Mouse (Mus musculus): ENCODE data around the gene Sorbs2.

The Sorbs2 gene

DNA sequence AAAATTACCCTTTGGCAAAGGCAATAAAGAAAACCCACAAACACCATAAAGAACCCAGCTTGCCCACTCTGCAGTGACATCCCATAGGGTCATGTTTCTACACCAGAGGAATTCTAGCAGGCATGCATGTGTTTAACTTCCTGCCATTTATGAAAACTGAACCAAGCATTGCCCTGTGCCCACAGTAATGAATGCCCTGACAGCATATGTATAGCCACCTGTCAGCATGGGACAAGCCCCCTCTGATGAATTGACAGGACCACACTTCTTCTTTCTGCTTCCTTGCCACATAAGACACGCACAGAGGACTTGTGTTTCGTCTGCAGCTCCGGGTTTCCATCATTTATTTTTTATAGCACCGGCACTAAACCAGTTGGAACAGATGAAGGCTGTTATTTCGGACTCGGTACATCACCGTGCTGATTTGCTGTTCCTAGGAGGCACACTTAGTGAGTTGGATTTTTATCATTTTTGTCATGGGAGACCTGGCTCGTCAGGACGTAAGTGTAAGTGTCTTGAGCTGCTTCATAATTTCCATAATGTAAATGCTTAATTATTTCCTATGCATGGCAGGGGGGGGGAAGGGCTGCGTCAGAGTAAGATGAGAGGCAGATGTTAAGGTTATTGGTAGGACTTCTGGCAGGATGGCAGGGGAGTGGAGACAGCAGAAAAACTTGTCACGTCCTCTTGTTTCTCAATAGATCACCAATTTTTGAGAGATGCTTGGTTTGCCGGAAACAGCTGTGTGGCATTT is 180.5 kb downstream of the Sorbs2 start:
- DNase-seq = no peak

DNA sequence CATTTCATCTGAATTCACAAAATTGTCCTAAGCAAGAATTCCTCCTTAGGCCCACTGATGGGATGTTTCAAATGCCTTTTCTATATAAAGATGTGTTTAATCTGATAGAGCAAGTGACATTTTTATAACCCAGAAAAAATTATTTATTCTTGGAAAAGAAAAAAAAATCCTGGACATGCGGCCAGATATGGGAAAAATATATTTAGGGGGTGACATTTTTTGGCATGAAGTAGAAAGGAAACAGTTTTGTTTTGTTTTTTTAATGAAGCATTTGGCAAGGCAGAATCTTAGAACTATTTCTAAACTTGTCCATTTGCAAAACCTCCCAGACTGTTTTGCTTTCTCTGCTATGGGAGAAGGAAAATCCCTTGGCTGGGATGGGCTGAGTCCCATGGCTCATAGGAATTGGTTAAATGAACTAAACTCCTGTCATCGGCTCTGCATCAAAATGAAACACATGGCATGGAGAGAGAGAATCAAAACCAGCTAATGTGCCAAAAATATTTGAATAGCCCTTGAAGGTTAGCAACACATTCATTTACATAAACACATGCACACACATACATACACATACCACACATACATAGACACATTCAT is 182.1 kb downstream of the Sorbs2 start:
- peak; percentile 43 for DNase-seq

DNA sequence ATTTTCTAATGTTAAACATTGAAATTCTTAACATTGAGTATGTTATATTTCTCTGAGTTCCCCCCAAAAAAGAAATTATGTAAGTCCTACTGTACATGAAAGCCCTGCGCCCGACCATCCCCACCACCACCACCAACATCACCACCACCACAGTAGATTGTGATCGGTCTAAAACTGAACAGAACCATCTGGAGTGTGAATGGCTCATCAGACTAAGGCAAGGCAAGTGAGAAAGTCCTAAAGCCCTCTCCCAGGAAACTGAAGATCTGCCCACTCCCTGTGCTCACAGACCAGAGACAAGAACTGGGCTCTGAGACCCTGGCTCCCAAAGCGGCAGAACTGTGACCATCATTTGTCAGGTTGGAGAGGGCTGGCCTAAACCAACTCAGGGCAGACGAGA is 192.5 kb downstream of the Sorbs2 start:
- no peak for DNase-seq

DNA sequence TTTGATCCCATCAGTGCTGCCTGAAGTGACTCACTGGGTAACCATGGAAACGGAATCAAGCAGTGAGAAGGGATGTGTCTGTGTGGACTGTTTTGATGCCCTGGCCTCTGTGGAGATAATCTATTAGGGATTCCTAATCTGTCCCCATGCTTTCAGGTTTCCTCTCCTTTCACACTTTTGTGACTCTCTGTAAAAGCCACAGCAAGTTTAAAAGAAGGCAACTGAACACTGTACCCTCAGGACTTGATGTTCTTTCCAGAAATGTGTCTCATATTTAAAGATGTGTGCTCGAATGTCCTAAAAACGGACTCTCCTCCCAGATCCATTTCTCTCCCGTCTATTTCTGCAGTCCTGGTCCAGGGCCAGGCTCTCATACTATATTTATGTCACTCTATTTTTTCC is 196.1 kb downstream of the Sorbs2 start:
- no peak for DNase-seq

DNA sequence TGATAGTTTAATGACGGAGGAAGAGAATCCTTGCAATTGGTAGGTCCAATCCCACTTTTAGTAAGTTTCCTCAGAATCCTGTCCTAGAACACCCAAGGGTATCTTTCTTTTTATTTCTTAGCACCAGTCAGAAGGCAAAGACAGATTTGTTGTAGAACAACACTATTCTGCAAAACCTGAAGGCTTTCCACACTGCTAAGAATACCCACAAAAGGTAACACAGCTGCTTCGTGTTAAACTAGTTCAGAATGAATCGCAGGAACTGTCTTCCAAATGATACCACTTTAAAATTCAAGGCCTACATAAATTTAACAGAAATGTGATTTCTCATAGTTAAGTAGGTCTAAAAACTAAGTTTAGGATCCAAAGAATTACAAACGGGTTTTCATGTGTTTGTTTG is 201.5 kb downstream of the Sorbs2 start:
- DNase-seq = no peak

DNA sequence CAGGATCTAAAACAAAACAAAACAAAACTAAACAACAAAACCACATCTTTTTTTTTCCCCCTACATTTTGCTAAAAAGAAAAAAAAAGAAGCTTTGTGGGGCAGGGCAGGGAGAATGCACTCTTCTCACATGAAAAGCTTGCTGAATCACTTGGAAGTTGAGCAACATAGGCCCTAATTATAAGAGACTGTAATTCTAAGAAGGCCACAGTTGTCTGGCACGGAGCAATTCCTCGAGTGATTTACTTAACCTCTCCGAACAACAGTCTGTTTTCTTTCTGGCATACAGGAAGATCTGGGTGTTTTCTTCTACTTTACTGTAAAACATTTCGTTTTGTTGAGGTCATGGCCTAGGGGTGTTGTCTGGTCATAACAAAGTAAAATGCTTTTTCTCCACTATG is 202.1 kb downstream of the Sorbs2 start:
- peak; percentile 30 for DNase-seq

DNA sequence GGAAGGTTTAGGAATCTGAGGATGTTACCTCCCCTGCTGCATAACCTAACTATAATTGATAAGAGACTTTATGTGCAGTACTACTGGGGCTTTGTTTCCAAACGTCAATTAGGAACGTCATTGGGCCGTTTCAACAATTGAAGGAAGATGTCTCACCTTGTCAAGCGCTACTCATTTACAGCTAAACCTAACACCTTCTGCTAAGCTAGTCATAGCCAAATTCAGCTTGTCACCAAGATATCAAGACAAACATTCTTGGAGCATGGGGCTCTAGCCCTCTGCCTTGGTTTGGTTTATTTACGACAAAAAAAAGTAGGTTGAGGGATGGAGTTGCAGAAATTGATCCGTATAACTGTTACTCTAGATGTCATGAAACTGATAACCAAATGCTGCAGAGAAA is 205.0 kb downstream of the Sorbs2 start:
- DNase-seq = no peak

DNA sequence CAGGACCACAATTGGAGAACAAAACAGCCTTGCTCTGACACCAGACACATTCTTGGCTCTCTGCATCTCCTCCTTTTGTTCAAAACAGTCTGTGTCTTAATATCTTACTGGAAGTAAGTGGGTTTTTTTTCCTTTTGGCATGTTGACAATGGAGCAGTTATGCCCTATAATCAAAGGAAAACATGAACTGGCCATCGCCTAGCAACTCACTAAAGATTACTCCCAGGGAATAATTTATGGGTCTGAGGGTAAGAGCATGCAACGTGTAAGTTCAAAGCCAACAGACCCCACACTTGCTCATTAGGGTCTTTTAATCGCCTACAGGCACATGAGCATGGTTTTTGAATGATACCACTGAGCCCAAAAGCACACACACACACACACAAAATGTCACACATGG is 207.2 kb downstream of the Sorbs2 start:
- DNase-seq = no peak

DNA sequence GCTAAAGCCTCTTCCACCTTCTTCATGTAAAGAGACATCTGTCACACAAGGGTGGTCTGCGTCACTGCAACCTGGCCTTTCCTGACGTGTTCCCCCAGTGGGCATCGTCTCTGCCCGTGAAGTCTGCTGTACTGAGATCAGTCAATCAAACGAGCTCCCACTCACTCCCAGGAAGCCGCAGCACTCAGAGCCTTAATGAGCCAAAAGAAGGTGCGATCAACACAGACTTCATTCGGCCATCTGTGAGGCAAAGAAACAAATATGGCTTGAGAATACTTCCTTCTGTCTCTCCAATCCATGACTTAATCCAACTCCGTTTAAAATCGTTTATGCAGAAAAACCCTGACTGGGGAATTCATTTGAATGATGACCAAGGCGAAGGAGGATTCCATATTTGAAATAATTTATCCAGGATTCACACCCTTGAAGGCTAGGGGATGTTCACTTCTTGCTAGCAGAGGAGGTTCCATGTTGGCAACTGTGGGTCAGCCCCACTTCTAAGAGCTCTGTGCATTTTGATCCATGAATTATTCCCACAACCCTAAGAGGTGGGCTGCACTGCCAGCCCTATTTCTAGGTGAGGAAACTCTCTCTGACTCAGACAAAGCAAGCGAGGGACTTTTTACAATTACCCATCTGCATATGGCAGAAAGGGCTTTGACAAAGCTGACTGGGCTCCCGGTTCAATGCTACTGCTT is 207.9 kb downstream of the Sorbs2 start:
- DNase-seq = no peak

DNA sequence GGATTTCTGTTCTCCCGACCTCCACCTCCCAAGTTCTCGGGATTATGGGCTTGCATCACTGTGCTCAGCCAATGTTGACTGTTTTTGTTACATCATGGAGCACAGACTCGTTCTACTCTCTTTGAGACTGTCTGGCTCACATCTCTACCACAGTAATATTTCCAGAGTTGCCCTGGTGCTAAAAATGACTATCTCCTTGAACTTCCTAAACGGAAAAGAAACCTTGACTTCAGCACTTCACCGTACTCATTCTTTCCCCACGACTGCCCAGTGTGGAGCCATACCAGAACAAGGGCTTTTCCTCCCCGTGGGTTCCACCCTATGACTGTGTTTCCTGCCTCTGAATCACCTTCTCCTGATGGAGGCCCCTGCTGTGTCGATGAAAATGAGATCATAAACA is 212.2 kb downstream of the Sorbs2 start:
- peak; percentile 12 for DNase-seq

DNA sequence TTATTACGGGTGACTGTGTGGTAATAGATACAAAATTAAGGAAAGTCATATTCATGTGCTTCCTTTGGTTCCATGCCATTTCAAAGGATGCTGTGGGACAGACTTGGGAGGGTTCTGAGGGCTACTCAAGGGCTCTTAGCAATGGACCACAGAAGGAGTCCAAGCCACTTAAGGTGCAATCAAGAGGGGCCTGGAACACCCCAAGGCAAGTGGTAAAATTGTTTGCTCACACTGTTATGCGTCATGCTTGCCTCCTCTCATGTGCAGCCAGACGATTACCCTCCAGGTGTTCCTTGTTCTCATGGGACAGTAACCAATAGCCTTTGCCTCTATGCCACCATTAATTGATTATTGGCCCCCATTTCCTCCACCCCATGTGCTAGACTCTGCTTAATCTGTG is 216.6 kb downstream of the Sorbs2 start:
- DNase-seq = no peak

DNA sequence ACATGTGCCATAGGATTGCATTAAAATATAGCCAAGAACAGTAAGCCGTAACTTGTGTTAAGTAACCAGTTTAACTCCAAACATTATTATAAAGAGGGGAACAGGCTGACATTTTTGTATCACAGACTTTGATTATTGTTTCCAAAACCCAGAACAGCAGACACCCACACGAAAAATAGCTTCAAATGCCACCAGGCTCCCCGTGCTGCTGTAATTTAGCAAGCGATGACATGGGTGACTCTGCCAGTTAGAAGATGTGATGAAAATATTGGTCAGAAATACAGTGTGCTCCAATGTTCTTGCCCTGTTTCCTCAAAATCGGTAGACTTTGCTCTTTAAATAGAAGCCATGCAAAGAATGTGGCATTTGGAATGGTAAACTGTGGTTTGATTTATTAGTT is 217.7 kb downstream of the Sorbs2 start:
- no peak for DNase-seq

DNA sequence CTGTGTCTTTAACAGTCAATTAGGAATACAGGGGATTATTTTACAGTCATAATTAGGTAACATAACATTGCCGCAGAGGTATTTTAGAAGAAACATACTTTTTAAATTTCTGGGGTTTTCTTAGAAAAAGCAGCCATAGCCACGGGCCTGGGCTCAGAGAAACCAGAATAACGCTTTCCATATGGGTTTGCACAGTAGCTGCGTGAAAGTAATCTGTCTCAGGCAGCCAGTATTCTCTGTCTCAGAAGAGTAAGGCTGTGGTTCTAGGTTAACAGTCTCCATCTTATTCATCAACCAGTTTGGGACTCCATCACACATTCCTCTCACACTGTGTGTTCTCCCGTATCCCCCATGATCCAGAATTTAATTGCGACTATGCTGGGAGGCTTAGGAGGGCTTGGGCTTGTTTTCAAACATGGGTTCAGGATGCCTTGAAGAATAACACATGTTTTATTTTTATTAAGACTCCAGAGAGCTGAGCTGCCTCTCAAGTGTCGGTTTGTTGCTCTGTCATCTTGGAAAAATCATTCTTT is 222.3 kb downstream of the Sorbs2 start:
- no peak for DNase-seq

DNA sequence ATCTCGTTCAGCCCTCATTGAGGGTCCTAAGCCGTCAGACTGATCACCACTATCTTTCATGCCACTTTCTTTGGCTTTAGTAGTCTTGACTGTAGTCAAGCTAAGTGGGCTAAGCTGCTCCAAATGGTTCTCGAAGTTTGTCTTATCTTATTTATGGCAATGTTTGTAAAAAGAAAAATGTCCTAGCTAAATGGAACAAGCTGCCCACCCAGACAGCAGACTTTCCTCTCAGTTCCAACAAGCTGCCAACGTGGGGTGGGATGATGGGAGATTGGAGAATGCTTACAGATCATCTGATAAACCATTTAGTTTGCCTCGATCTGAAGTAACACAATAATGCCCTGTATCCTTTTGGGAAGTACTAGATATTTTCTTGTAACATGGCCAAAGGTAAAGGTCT is 223.2 kb downstream of the Sorbs2 start:
- no peak for DNase-seq

DNA sequence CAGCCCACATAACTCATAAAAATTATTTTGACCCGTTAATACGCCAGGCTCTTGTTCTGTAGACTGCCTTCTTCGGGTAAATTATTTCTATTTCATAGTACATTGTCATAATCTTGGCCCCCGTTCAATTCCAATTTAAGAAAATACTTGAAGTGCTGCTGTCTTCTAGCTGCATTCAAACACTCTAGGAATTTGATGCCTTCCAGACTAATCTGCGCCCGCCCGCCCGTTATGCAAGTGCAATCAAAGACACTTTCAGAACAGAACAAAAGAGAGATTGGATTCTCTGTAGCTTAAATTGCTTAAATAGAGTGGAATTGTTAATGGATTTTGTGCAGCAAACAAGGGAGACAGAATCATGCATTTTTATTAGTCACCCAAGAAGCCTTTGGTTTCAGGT is 226.5 kb downstream of the Sorbs2 start:
- no peak for DNase-seq

DNA sequence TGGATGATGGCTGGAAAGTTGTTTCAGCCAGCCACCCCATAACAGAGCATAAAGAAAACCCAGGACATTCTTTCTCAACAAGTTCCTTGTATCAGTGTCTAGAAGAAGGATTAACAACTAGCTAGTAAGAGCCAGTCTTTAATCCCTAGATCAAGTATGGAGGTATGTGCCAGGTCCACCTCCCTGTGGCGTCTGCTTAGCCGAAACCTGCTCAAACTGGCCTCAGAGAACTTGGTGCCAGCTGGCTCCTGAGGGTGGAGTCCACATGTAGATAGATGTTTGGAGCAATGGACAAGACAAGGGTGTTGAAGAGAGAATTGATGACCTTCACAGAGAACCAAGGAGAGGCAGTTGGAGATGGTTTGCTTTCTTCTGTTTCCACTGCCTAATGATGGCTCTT is 229.7 kb downstream of the Sorbs2 start:
- no peak for DNase-seq

DNA sequence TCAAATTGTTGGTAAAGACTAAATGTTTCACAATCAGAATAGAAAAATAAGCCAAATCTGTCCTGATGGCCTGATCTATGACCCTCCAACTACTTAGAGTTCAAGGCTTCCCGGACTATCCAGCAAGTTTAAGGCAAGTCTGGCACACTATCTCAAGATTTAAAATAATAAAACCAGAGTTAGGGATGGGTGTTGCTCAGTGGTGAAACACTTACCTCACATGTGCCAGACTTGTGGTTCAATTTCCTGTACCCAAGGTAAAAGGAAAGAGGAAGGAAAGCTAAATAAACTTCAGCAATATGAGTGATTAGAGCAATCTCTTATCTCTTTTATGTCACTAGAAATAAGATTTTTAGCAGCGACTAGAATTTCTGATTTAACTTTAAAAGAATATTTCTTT is 235.7 kb downstream of the Sorbs2 start:
- no peak for DNase-seq

DNA sequence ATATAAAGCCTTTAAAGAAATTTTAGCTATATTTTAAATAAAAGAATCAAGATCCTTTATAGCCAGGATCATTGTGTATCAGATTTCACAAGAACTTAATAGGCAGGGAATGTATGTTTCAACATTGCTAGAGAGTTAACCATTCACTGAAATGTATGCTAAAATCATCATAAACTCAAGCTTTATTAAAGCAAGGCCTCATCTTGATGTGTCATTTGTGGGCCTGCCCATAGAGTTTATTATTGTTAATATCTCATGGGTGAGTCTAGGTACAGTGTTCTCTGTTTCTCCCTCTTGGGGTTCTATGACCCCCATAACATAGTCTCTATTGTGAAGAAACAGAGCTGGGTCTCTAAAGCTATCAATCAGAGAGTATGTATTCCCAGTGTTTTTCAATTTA is 236.2 kb downstream of the Sorbs2 start:
- DNase-seq = no peak

DNA sequence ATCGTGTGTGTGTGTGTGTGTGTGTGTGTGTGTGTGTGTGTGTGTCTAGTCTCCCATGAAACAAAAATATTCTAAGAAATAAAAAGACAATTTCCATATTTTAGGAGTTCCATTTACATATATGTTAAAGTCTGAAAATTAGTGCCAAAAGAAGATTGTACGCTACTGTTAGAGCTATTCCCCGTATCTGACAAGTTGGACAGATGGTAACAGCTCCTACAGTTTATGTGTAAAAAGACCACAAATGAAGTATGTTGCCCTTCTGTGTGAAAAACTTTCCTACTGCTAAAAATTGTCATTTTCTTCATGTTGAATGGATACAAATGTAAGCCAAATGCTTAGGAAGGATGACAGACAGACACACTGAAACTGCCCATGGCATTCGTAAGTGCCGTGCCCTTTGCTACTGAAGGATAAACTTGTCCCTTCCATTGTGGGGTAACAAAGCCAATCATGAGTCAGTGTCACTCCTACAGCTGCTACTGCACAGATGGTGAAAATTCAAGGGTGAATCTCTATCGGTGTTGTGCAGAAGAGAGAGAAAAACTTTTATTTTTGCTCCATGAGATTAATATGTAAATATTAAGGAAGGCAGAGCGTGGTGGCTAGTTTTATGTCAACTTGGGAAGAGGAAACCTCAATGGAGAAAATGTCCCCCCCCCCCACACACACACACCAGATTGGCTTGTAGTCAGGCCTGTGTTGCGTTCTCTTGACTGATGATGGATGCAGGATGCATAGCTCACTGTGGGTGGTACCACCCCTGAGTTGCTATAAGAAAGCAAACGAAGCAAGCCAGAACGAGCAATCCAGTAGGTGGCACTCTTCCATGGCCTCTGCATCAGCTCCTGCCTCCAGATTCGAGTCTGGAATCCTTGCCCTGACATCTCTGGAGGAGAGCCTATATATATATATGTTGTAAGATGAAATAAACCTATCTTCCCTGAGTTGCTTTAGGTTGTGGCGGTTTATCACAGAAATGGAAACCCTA is 244.2 kb downstream of the Sorbs2 start:
- no peak for DNase-seq

DNA sequence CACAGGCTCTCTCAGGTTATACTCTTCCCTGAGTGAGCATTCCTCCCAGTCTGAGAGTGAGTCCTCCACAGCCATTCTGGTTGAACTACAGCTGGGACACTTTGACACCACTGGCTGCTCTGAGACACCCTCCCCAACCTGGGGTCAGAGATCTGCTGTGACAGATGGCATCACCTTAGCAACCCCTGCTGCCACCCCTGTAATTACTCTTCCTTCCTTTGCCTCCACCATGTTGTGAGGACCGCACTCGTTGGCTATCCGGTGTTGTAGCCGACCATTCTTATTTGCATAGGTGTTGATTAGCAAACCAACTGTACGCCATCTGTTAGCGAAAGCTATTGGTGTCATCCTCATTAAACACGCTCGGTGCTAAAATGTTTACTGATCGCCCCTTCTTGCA is 247.9 kb downstream of the Sorbs2 start:
- DNase-seq = no peak

DNA sequence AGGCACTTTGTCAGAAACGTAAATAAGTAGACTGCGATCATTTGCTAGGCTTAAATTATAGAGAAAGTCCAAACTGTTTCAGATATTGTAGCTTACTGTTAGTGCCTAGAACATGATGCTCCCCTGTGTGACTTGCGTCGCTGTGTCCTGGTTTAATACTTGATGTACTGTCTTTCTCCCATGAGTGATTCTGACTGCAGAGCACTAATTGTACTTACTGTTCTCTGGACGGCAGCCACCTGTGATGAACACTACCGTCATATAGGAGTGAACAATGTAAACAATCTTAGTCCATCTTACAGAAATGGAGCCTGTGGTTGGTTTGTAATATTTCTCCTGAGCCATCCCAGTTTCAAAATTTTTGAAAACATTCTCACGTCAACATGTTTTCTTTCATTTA is 248.4 kb downstream of the Sorbs2 start:
- DNase-seq = no peak

DNA sequence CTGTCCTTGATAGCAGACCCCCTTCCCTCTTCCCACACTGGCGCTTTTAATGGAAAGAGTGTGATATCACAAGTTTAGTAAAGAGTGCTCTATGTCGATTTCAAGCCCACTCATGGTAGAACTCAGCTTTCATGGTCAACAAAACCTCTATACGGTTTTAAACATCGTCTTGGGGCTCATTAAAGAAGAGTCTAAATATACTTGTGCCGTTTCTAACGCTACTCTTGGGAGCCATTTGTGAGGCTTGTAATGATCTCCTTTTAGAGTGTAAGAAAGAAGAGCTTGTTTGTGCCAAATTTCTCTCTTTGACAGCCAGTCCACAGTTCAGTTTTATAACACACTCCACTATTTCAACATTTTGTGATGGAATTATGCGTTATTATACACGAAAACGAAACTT is 253.0 kb downstream of the Sorbs2 start:
- no peak for DNase-seq

DNA sequence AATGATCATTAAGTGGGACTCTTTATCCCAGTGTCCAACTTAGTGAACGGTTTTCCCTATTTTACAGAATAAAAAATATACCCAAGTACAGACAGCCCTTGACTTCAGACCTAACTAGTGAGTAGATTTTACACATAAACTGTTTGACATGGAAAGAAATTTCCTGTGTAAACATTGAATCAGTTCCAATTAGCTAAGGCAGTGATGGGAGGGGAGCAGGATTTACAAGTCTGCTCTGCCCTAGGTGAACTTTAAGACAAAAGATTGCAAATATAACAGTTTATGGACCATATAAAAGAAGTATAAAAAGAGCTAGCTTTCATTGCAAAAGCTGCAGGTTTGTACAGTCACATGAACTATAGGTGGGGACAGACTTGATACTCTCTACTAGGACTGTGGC is 253.5 kb downstream of the Sorbs2 start:
- no peak for DNase-seq
